Mouse (Mus musculus) kidney, embryonic 15.5 days (tissue): ENCODE results near the gene Ttbk2. TPM values are rescaled to one million over a fixed set of nuclear protein-coding genes. Genes with fewer than 3 reads are reported as not detected.

Experiments used
- ATAC-seq: fragments of 200-750 bp; cut with Nextera tagmentation; replicated peaks from 2 replicates; pipeline ENCODE4 v1.8.0; 2017; ENCODE audit warnings: moderate TSS enrichment; ENCODE audit not compliant: low FRiP score
- H3K27ac ChIP-seq: fragments of 300-500 bp; sonication (generic); 2 replicates; pipeline ENCODE4 v1.5.1; 2015; ENCODE audit warnings: mild to moderate bottlenecking, inconsistent platforms
- H3K27me3 ChIP-seq: fragments of 300-500 bp; sonication (generic); 2 replicates; pipeline ENCODE4 v1.6.1; 2015; ENCODE audit warnings: inconsistent platforms
- H3K36me3 ChIP-seq: fragments of 300-500 bp; sonication (generic); 2 replicates; pipeline ENCODE4 v1.6.1; 2015; ENCODE audit warnings: inconsistent platforms
- H3K4me1 ChIP-seq: fragments of 300-500 bp; sonication (generic); 2 replicates; pipeline ENCODE4 v1.6.1; 2015; ENCODE audit warnings: inconsistent platforms
- H3K4me2 ChIP-seq: fragments of 300-500 bp; sonication (generic); 2 replicates; pipeline ENCODE4 v1.6.1; 2015; ENCODE audit warnings: moderate library complexity, mild to moderate bottlenecking, inconsistent platforms
- H3K4me3 ChIP-seq: fragments of 300-500 bp; sonication (generic); replicated peaks from 2 replicates; pipeline ENCODE4 v1.5.1; 2015; ENCODE audit warnings: mild to moderate bottlenecking, inconsistent platforms
- H3K9ac ChIP-seq: fragments of 300-500 bp; sonication (generic); 2 replicates; pipeline ENCODE4 v1.6.1; 2015; ENCODE audit warnings: mild to moderate bottlenecking, inconsistent platforms
- H3K9me3 ChIP-seq: fragments of 300-500 bp; sonication (generic); replicated peaks from 2 replicates; pipeline ENCODE4 v1.6.1; 2016; ENCODE audit warnings: inconsistent platforms
- WGBS: fragments of 180-500 bp; shearing (Covaris S2); methylation state at CpG from one replicate; pipeline ENCODE4 v1.1.7; 2015; ENCODE audit warnings: mixed read lengths; 5-methylcytosine and 5-hydroxymethylcytosine counted together
- polyA plus RNA-seq: library from polyadenylated mRNA; unstranded; fragments of >200 nt; fragmentation: Nextera tagmentation; extraction: Ambion mirVana; gene quantifications from 2 replicates; pipeline ENCODE4 v1.2.1, GENCODE M21; 2015

The Ttbk2 gene
- polyA plus RNA-seq, 1 experiment from 2014 or later = 3.6 TPM

- H3K4me3 ChIP-seq = no peak overlapping the region
- no peak overlapping the region for H3K27ac ChIP-seq
- H3K36me3 ChIP-seq = peaks cover 7% of the 10 kb centered on the region; the same call in 1 of the 2 replicates
- no peak overlapping the region for H3K9ac ChIP-seq
- no peaks in the 10 kb centered on the region for H3K4me1 ChIP-seq
- H3K9me3 ChIP-seq = no peaks in the 10 kb centered on the region
- no peak for ATAC-seq
- H3K27me3 ChIP-seq = no peaks in the 10 kb centered on the region
- H3K4me2 ChIP-seq = no peak overlapping the region
These were observed 143.4 kb downstream of the Ttbk2 start for GRCm38 (mm10) chr2:120707041-120707440.

- Histone ChIP-seq H3K4me2 (no peak overlapping the region), H3K4me3 (no peak overlapping the region), H3K9me3 (no peaks in the 10 kb centered on the region), H3K9ac (no peak overlapping the region), H3K27ac (no peak overlapping the region), H3K36me3 (peaks cover 20% of the 10 kb centered on the region), H3K27me3 (no peaks in the 10 kb centered on the region), H3K4me1 (no peaks in the 10 kb centered on the region)
- WGBS = 79% methylated on average over 5 of the region's 5 CpGs
- ATAC-seq = no peak
These were observed 147.7 kb downstream of the Ttbk2 start for GRCm38 (mm10) chr2:120702675-120703074.

DNA sequence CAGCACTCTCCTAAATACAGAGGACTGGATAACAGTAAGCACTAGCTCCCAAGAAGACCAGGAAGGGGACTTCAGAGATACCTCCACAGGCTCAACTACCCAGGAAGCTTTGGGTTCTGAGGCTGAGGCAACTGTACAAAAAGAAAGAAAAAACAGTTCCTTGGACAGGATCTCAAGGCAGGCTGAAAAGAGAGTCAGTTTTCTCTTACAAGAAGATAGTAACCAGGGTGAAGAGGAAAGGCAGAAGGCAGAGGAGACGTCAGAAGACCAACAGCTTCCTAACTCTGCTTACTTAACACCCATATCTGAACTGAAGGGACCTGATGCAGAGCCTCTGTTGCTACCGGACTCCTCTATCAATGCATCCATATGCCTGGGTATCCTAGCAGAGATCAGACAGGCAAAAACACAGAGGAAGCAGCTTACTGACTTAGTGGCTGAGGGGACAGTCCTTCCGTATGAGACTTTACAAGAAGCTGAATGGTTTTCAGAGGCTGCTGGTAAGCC lies 150.0 kb downstream of the Ttbk2 start:
- no peak overlapping the region for H3K27ac ChIP-seq
- no peaks in the 10 kb centered on the region for H3K4me1 ChIP-seq
- no peak overlapping the region for H3K4me2 ChIP-seq
- no peak for ATAC-seq
- peaks cover 40% of the 10 kb centered on the region for H3K36me3 ChIP-seq
- 94% methylated on average over 3 of the region's 3 CpGs for WGBS
- no peak overlapping the region for H3K9ac ChIP-seq
- H3K27me3 ChIP-seq = no peaks in the 10 kb centered on the region
- H3K9me3 ChIP-seq = no peaks in the 10 kb centered on the region
- H3K4me3 ChIP-seq = no peak overlapping the region

- ATAC-seq = no peak
- no peaks in the 10 kb centered on the region for H3K9me3 ChIP-seq
- peaks cover 49% of the 10 kb centered on the region for H3K36me3 ChIP-seq
- no peaks in the 10 kb centered on the region for H3K4me1 ChIP-seq
- no peak overlapping the region for H3K27ac ChIP-seq
- no peak overlapping the region for H3K9ac ChIP-seq
- H3K4me3 ChIP-seq = no peak overlapping the region
- WGBS = 85% methylated on average over 5 of the region's 5 CpGs
- no peaks in the 10 kb centered on the region for H3K27me3 ChIP-seq
- H3K4me2 ChIP-seq = no peak overlapping the region
These were observed 152.6 kb downstream of the Ttbk2 start for GRCm38 (mm10) chr2:120697767-120698166.

Other genes with a start within 250 kb of the Ttbk2 start
- gene Haus2, start 241.2 kb downstream of the Ttbk2 start, polyA plus RNA-seq = 24.4 and 25.9 TPM in 2 replicates
- gene Lrrc57, start 241.1 kb downstream of the Ttbk2 start, polyA plus RNA-seq = 22.3 and 22.5 TPM in 2 replicates
- 4.1 and 5.2 TPM in 2 replicates for gene Stard9, start 221.5 kb downstream of the Ttbk2 start, polyA plus RNA-seq
- 5.1 and 7.4 TPM in 2 replicates for gene Cdan1, start 476 bp downstream of the Ttbk2 start, polyA plus RNA-seq
- gene Ubr1, start 120.1 kb upstream of the Ttbk2 start, polyA plus RNA-seq = 27.8 and 30.4 TPM in 2 replicates
- gene Tmem62, start 126.4 kb upstream of the Ttbk2 start, polyA plus RNA-seq = 4.8 and 5.7 TPM in 2 replicates
- gene Ccndbp1, start 157.8 kb upstream of the Ttbk2 start, polyA plus RNA-seq = 44.9 and 48.6 TPM in 2 replicates
- gene Epb42, start 186.5 kb upstream of the Ttbk2 start, polyA plus RNA-seq = 2.2 and 4.1 TPM in 2 replicates
- 6.8 and 7.8 TPM in 2 replicates for gene Tgm5, start 235.2 kb upstream of the Ttbk2 start, polyA plus RNA-seq